Mouse (Mus musculus) midbrain, embryonic 10.5 days (tissue): ENCODE data around the gene Lcn9. TPM values are rescaled to one million over a fixed set of nuclear protein-coding genes. Genes with fewer than 3 reads are reported as not detected.

Source experiments
- DNase-seq: peaks from one replicate; pipeline ENCODE4 v3.0.0-alpha.2; 2017; ENCODE audit warnings: low spot score
- H3K27ac ChIP-seq: fragments of 300-500 bp; sonication (generic); replicated peaks from 2 replicates; pipeline ENCODE4 v1.5.1; 2016; ENCODE audit warnings: mild to moderate bottlenecking
- H3K27me3 ChIP-seq: fragments of 300-500 bp; sonication (generic); 2 replicates; pipeline ENCODE4 v1.6.1; 2016; ENCODE audit warnings: low read depth, mild to moderate bottlenecking; ENCODE audit not compliant: poor library complexity, severe bottlenecking
- H3K36me3 ChIP-seq: fragments of 300-500 bp; sonication (generic); 2 replicates; pipeline ENCODE4 v1.6.1; 2016; ENCODE audit warnings: mild to moderate bottlenecking, moderate library complexity
- H3K4me1 ChIP-seq: fragments of 300-500 bp; sonication (generic); 2 replicates; pipeline ENCODE4 v1.6.1; 2016
- H3K4me3 ChIP-seq: fragments of 300-500 bp; sonication (generic); 2 replicates; pipeline ENCODE4 v1.5.1; 2016; ENCODE audit warnings: mild to moderate bottlenecking, moderate library complexity
- H3K9me3 ChIP-seq: fragments of 300-500 bp; sonication (generic); replicated peaks from 2 replicates; pipeline ENCODE4 v1.6.1; 2016; ENCODE audit warnings: mild to moderate bottlenecking
- WGBS: fragments of 180-500 bp; shearing (Covaris S2); methylation state at CpG from one replicate; pipeline ENCODE4 v1.1.7; 2016; 5-methylcytosine and 5-hydroxymethylcytosine counted together
- polyA plus RNA-seq: library from polyadenylated mRNA; unstranded; fragments of >200 nt; fragmentation: Nextera tagmentation; extraction: Ambion mirVana; gene quantifications from 2 replicates; pipeline ENCODE4 v1.2.1, GENCODE M21; 2016

The Lcn9 gene
- polyA plus RNA-seq, 1 experiment from 2014 or later: not detected

GRCm38 (mm10) chr2:25859891-25860290 lies 36.9 kb downstream of the Lcn9 start:
- 92% methylated on average over 3 of the region's 3 CpGs for WGBS
- H3K9me3 ChIP-seq: no peaks in the 10 kb centered on the region
- DNase-seq: no peak
- H3K4me3 ChIP-seq: no peak overlapping the region
- peaks cover 18% of the 10 kb centered on the region for H3K4me1 ChIP-seq
- peaks cover 28% of the 10 kb centered on the region for H3K27me3 ChIP-seq
- H3K27ac ChIP-seq: no peak overlapping the region
- H3K36me3 ChIP-seq: no peaks in the 10 kb centered on the region

- Histone ChIP-seq H3K4me3 (no peak overlapping the region), H3K36me3 (no peaks in the 10 kb centered on the region), H3K27ac (no peak overlapping the region), H3K4me1 (peaks cover 18% of the 10 kb centered on the region), H3K9me3 (no peaks in the 10 kb centered on the region), H3K27me3 (peaks cover 50% of the 10 kb centered on the region)
- DNase-seq: no peak
- 89% methylated on average over 2 of the region's 2 CpGs for WGBS
These were observed 39.1 kb downstream of the Lcn9 start for GRCm38 (mm10) chr2:25862038-25862437.

DNA sequence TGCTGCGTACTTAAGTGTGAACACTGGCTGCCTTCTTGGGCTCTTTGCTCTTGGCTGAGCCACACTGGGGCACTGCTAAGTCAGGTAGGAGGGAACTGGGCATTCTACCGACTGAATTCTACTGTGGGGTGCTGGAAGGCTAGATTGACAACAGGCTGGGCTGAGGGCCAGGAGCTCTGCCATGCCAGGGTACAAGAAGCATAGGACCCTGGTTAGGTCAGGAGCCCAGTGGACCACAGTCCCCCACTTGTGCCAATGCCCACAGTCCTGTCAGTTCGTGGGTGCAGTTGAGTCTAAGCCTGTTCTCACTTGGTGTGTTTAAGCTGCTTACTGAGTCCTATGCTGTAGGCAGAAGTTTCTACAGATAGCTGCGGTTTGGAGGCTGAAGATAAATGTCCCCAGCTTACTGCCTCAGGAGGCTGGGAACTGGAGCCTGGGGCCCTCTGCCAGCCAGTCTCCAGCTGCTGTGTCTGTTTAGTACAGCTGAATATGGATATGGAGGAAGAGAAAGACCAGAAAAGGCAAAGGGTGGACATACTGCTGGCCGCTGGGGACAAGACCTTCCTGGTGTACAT lies 39.8 kb downstream of the Lcn9 start:
- H3K27me3 ChIP-seq: peaks cover 52% of the 10 kb centered on the region
- no peak overlapping the region for H3K27ac ChIP-seq
- no peak for DNase-seq
- peaks cover 18% of the 10 kb centered on the region for H3K4me1 ChIP-seq
- H3K9me3 ChIP-seq: no peaks in the 10 kb centered on the region
- no peaks in the 10 kb centered on the region for H3K36me3 ChIP-seq
- peak overlapping the region; percentile 74; the same call in 1 of the 2 replicates for H3K4me3 ChIP-seq
- 64% methylated on average over 5 of the region's 5 CpGs for WGBS

DNA sequence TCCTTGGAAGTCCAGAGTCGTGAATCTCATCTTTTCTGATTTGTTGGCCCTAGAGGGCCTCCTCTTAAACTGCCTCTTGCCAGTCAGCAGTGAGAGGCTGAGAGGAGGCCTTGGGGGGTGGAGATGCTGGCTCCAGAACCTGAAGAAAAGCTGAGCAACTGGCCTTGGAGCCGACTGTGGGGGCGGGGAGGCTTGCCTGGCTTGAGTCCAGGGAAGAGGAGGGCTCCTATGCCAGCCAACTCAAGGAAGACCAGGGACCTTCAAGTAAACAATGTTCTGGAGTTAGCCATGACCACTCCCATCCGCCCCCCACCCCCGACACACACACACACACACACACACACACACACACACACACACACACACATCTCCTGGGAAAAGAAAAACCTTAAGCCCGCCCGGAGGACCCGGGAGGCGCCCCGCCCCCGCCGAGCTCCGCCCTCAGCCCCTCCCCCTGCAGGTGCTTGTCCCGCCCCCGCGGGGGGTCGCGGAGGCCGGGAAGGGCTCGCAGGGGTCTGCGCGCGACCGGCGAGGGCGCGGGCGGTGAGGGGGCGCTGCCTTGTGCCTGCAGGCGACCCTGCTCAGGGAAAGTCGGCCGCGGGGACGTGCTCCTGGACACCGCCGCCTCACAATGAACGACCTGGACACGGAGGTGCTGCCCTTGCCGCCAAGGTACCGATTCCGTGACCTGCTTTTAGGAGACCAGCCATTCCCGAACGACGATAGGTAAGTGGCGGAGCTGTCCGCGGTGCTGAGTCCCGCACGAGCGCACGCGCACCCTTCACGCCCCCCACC lies 40.6 kb downstream of the Lcn9 start, which contains the start of gene Kcnt1:
Gene Kcnt1 (plus strand): TSS at position 398 of the 795 bp plus-strand sequence.
- peak; percentile 43 for DNase-seq
- Histone ChIP-seq H3K27me3 (peaks cover 52% of the 10 kb centered on the region), H3K27ac (no peak within 1 kb of the TSS; the same call in 1 of the 2 replicates), H3K36me3 (no peaks in the 10 kb centered on the region), H3K9me3 (no peaks in the 10 kb centered on the region), H3K4me1 (peaks cover 18% of the 10 kb centered on the region), H3K4me3 (peak within 1 kb of the TSS; percentile 74)
- 1% methylated on average over 51 of the region's 53 CpGs for WGBS

DNA sequence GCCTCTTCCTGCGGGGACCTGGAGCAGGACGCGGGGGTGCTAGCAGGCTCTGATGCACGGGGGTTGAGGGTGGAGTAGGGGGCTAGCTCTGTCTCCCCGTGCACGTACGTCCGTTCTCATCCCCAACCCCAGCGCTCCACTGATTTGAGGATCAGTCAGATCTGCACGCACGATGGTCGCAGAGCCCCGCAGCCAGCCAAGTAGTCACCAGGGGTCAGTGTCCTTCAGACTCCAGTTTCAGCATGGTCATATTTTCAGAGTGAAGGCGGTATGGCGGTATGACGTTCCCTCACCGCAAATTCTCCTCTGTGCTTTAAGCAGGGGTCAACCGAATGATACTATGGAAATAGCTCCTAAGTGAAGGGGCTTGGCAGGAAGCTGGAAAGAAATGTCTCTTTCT lies 41.3 kb downstream of the Lcn9 start:
- Histone ChIP-seq H3K9me3 (no peaks in the 10 kb centered on the region), H3K4me1 (peaks cover 18% of the 10 kb centered on the region), H3K27ac (no peak overlapping the region; the same call in 1 of the 2 replicates), H3K36me3 (no peaks in the 10 kb centered on the region), H3K4me3 (peak overlapping the region; percentile 74), H3K27me3 (peaks cover 52% of the 10 kb centered on the region)
- DNase-seq: peak; percentile 30
- WGBS: 5% methylated on average over 18 of the region's 18 CpGs

GRCm38 (mm10) chr2:25865412-25865811 lies 42.5 kb downstream of the Lcn9 start:
- Histone ChIP-seq H3K27me3 (peaks cover 52% of the 10 kb centered on the region), H3K4me3 (no peak overlapping the region)
- WGBS: 16% methylated on average over 4 of the region's 4 CpGs

DNA sequence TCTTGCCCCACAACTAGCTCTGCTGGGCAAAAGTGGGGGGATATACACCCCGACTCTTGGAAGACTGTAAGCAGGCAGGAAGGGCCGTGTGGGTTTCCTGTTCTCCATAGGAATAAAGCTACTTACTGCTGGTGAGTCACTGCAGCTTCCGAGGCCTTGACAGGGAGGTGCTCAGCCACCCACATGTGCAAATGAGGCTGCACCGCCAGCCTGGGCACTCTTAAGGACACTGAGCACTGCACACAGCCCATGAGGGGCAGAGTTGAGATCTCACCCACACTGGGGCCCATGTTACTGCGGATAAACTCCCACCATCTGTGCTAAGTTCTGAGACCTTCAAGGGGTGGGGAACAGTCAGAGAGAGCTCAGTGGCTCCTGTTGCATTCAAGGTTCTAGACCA lies 43.7 kb downstream of the Lcn9 start:
- Histone ChIP-seq H3K4me3 (no peak overlapping the region), H3K36me3 (no peaks in the 10 kb centered on the region), H3K27ac (no peak overlapping the region), H3K4me1 (peaks cover 18% of the 10 kb centered on the region), H3K27me3 (peaks cover 52% of the 10 kb centered on the region), H3K9me3 (no peaks in the 10 kb centered on the region)
- no peak for DNase-seq
- 68% methylated on average over 5 of the region's 5 CpGs for WGBS

More at GRCm38 (mm10) chr2:25865412-25865811, 42.5 kb downstream of the Lcn9 start:
- H3K36me3 ChIP-seq: no peaks in the 10 kb centered on the region
- no peak for DNase-seq
- H3K9me3 ChIP-seq: no peaks in the 10 kb centered on the region
- peaks cover 18% of the 10 kb centered on the region for H3K4me1 ChIP-seq
- H3K27ac ChIP-seq: no peak overlapping the region

Other genes with a start within 250 kb of the Lcn9 start
- gene Mamdc4, start 248.3 kb upstream of the Lcn9 start, polyA plus RNA-seq: 6.7 and 7.8 TPM in 2 replicates
- 159 and 187 TPM in 2 replicates for gene Phpt1, start 247.9 kb upstream of the Lcn9 start, polyA plus RNA-seq
- gene Ajm1, start 241.4 kb upstream of the Lcn9 start, polyA plus RNA-seq: 0.05 and 0.27 TPM in 2 replicates
- gene Rabl6, start 214.6 kb upstream of the Lcn9 start, polyA plus RNA-seq: 71.2 and 75.1 TPM in 2 replicates
- 0.04 and 0.12 TPM in 2 replicates for gene Ccdc183, start 205.5 kb upstream of the Lcn9 start, polyA plus RNA-seq
- gene Tmem141, start 201.1 kb upstream of the Lcn9 start, polyA plus RNA-seq: 12.8 and 14.7 TPM in 2 replicates
- gene Fcna, start 195.1 kb upstream of the Lcn9 start, polyA plus RNA-seq: 0.36 and 1.4 TPM in 2 replicates
- not detected in 2 replicates for gene Lcn8, start 170.0 kb upstream of the Lcn9 start, polyA plus RNA-seq
- gene Lcn5, start 165.2 kb upstream of the Lcn9 start, polyA plus RNA-seq: not detected in 2 replicates
- gene Lcn6, start 146.4 kb upstream of the Lcn9 start, polyA plus RNA-seq: not detected in 2 replicates
- gene Lcn10, start 140.4 kb upstream of the Lcn9 start, polyA plus RNA-seq: not detected in 2 replicates
- gene Obp2a, start 123.1 kb upstream of the Lcn9 start, polyA plus RNA-seq: not detected in 2 replicates
- 70.8 and 77.6 TPM in 2 replicates for gene Bmyc, start 116.4 kb upstream of the Lcn9 start, polyA plus RNA-seq
- not detected in 2 replicates for gene Obp2b, start 86.1 kb upstream of the Lcn9 start, polyA plus RNA-seq
- gene Lcn3, start 57.6 kb upstream of the Lcn9 start, polyA plus RNA-seq: not detected in 2 replicates
- not detected in 2 replicates for gene Lcn11, start 46.1 kb upstream of the Lcn9 start, polyA plus RNA-seq
- gene Gm13539, start 40.9 kb upstream of the Lcn9 start, polyA plus RNA-seq: not detected in 2 replicates
- not detected in 2 replicates for gene Glt6d1, start 7.3 kb upstream of the Lcn9 start, polyA plus RNA-seq
- gene Sohlh1, start 24.1 kb downstream of the Lcn9 start, polyA plus RNA-seq: not detected in 2 replicates
- gene Kcnt1, start 40.6 kb downstream of the Lcn9 start, polyA plus RNA-seq: 0.41 and 0.49 TPM in 2 replicates
- gene Camsap1, start 160.1 kb downstream of the Lcn9 start, polyA plus RNA-seq: 20.6 and 38.1 TPM in 2 replicates
- gene Ubac1, start 198.6 kb downstream of the Lcn9 start, polyA plus RNA-seq: 87.4 and 89.5 TPM in 2 replicates